Mouse (Mus musculus): ENCODE measurements around the gene Fas.

GRCm38 (mm10) chr19:34287656-34288415 is 2.6 kb upstream of the Fas start:
- TF ChIP-seq POLR2A (IDR thresholded peaks at IDR 0.05; ENCODE audit: borderline replicate concordance, extremely low read depth, low read depth, low read length) (no peak), CTCF (IDR thresholded peaks at IDR 0.05; ENCODE audit: insufficient read depth, low read length) (no peak)

Measured in lung, adult 2 months (tissue).